Mouse (Mus musculus) testis, adult 2 months (tissue): ENCODE results near the gene Hist1h2bh. TPM values are rescaled to one million over a fixed set of nuclear protein-coding genes. Genes with fewer than 3 reads are reported as not detected.
A peak's percentile ranks its signal among the peaks of the same experiment; 100 is the strongest.

ENCODE experiments used
- H3K27ac ChIP-seq: fragments of 200-500 bp; 2 replicates; pipeline ENCODE4 v1.5.1; 2012; ENCODE audit warnings: low read depth, low read length; ENCODE audit not compliant: control insufficient read depth, insufficient read depth
- H3K27me3 ChIP-seq: fragments of 200-500 bp; 2 replicates; pipeline ENCODE4 v1.6.1; 2012; ENCODE audit warnings: mild to moderate bottlenecking, low read length, moderate library complexity; ENCODE audit not compliant: control insufficient read depth, insufficient read depth
- H3K36me3 ChIP-seq: fragments of 200-500 bp; 2 replicates; pipeline ENCODE4 v1.6.1; 2012; ENCODE audit warnings: mild to moderate bottlenecking, low read length; ENCODE audit not compliant: control insufficient read depth, insufficient read depth
- H3K4me1 ChIP-seq: fragments of 200-500 bp; 2 replicates; pipeline ENCODE4 v1.6.1; 2012; ENCODE audit warnings: low read length; ENCODE audit not compliant: control insufficient read depth, insufficient read depth
- H3K4me3 ChIP-seq: fragments of 200-500 bp; 2 replicates; pipeline ENCODE4 v1.5.1; 2012; ENCODE audit warnings: low read depth, mild to moderate bottlenecking, low read length, moderate library complexity, mixed read lengths; ENCODE audit not compliant: control insufficient read depth
- CTCF ChIP-seq: fragments of 200-500 bp; IDR thresholded peaks from 2 replicates; pipeline ENCODE4 v1.5.1; 2012; ENCODE audit warnings: low read depth, mild to moderate bottlenecking, inconsistent platforms, low read length, moderate library complexity; ENCODE audit not compliant: control insufficient read depth, insufficient read depth, insufficient replicate concordance
- POLR2A ChIP-seq: fragments of 200-500 bp; IDR thresholded peaks from 2 replicates; pipeline ENCODE4 v1.6.1; 2012; ENCODE audit warnings: low read depth, mild to moderate bottlenecking, inconsistent platforms, low read length, moderate library complexity; ENCODE audit not compliant: control insufficient read depth
- polyA plus RNA-seq: library from polyadenylated mRNA; depleted of rRNA; stranded (reverse); fragments of >200 nt; gene quantifications from 2 replicates; pipeline ENCODE4 v1.2.3, GENCODE M21; 2012

The Hist1h2bh gene
- polyA plus RNA-seq, 1 experiment, result 0.07 TPM

- TF ChIP-seq POLR2A, result no peak
- TF ChIP-seq CTCF, result no peak
- Histone ChIP-seq H3K4me3 (no peak overlapping the region), H3K27ac (no peak overlapping the region), H3K36me3 (no peaks in the 10 kb centered on the region), H3K4me1 (peaks cover 8% of the 10 kb centered on the region; the same call in 1 of the 2 replicates), H3K27me3 (no peaks in the 10 kb centered on the region)
These were observed 41.1 kb upstream of the Hist1h2bh start for GRCm38 (mm10) chr13:23584331-23584730.

DNA sequence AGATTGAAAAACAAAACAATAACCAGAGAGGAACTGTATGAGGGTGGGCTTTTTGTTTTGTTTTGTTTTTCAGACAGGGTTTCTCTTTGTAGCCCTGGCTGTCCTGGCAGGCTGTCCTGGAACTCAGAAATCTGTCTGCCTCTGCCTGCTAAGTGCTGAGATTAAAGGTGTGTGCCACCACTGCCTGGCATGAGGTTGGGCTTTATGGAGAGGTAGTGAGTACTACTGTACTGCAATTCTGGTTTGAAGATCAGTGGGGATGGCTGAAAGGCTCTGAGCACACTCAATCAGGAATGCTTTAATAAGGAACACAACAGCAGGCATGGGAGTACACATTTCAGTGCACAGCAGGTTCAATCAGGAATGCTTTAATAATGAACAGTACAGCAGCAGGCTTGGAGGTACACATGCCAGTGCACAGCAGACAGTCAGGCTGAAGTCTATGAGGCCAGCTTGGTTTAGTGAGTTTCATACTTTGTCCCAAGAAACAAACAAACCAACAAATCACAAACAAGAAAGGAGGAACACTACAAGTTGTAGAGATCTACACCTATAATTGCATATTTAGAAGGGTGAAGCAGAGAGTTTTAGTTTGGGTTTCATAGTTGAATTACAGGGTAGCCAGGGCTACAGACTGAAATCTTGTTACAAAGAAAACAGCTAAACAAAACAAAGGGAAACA is 40.3 kb upstream of the Hist1h2bh start:
- no peak for TF ChIP-seq CTCF
- TF ChIP-seq POLR2A, result no peak
- Histone ChIP-seq H3K36me3 (no peaks in the 10 kb centered on the region), H3K27me3 (no peaks in the 10 kb centered on the region), H3K4me1 (peaks cover 8% of the 10 kb centered on the region; the same call in 1 of the 2 replicates), H3K27ac (no peak overlapping the region), H3K4me3 (no peak overlapping the region)

DNA sequence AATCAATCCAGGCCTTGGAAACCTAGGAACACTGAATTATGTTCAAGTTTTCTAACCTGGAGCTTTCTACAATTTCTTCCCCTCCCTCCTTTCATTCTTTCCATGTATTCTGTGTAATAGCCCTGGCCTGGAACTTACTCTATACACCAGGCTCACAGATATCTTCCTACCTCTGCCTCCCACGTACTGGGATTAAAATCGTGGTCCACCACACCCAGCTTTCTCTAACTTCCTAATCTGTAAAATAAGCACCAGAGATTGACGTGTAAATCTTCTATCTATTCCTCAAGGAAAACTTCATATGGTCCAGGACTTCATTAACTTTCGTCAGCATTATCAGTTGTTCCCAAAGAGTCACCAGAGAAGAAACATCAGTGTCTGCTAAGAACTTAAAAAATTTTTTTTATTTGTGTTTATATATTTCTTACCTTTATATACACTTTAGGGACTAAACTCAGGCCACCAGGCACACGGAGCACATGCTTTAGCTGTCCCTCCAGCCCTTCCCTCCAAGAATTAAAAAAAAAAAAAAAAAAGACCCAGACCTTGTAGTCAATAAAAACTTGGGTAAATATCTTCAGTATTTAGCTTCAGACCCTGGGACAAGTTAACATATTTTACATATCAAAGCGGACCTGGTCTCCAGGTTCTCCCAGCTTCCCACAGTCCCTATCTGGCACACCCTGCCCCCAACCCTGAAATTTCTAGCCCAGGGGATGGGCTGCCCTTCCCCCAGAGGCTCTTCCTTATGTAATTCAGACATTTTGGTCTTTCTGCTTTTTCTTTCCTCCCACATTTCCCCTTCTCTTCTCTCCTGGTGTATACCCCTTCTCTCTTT is 39.2 kb upstream of the Hist1h2bh start:
- H3K27ac ChIP-seq, result no peak overlapping the region
- no peaks in the 10 kb centered on the region for H3K27me3 ChIP-seq
- no peak overlapping the region for H3K4me3 ChIP-seq
- no peaks in the 10 kb centered on the region for H3K36me3 ChIP-seq
- TF ChIP-seq CTCF (no peak), POLR2A (no peak)
- H3K4me1 ChIP-seq, result peaks cover 8% of the 10 kb centered on the region; the same call in 1 of the 2 replicates

GRCm38 (mm10) chr13:23581408-23582218 is 38.4 kb upstream of the Hist1h2bh start, which contains the start of gene Hist1h4d:
Gene Hist1h4d (plus strand): TSS chr13:23581598.
- Histone ChIP-seq H3K27ac (no peak within 1 kb of the TSS; the same call in 1 of the 2 replicates), H3K4me1 (peaks cover 7% of the 10 kb centered on the region; the same call in 1 of the 2 replicates), H3K36me3 (no peaks in the 10 kb centered on the region), H3K4me3 (peak within 1 kb of the TSS; percentile 60), H3K27me3 (no peaks in the 10 kb centered on the region; the same call in 1 of the 2 replicates)
- TF ChIP-seq POLR2A (peak; percentile 96), CTCF (no peak)

DNA sequence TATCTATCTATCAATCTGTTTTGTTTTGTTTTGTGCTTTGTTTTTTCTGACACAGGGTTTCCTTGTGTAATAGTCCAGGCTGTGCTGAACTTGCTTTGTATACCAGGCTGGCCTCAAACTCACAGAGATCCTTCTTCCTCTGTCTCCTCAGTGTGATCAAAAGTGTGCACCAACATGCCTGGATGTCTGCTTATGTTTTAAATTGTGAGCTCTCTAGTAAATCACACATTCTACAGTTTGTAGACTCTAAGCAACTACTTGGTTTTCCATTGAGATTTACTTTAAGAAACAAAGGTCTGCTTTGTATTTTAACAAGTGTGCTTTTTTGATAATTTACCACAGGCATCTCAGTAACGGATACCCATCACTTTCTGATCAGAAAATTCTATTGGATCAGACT is 34.6 kb upstream of the Hist1h2bh start:
- Histone ChIP-seq H3K4me1 (peaks cover 6% of the 10 kb centered on the region), H3K4me3 (no peak overlapping the region), H3K27ac (no peak overlapping the region), H3K27me3 (no peaks in the 10 kb centered on the region; the same call in 1 of the 2 replicates), H3K36me3 (no peaks in the 10 kb centered on the region)
- TF ChIP-seq CTCF (no peak), POLR2A (no peak)

- no peak for TF ChIP-seq CTCF
- no peak for TF ChIP-seq POLR2A
- Histone ChIP-seq H3K36me3 (no peaks in the 10 kb centered on the region), H3K4me3 (no peak overlapping the region), H3K27ac (no peak overlapping the region), H3K4me1 (peaks cover 6% of the 10 kb centered on the region), H3K27me3 (no peaks in the 10 kb centered on the region; the same call in 1 of the 2 replicates)
These were observed 33.9 kb upstream of the Hist1h2bh start for GRCm38 (mm10) chr13:23576906-23577639.
